Mouse (Mus musculus) hindlimb bud, embryonic 11.5 days (tissue): ENCODE measurements around the gene Cyth4.

ENCODE experiments used
- DNase-seq: peaks from one replicate; pipeline ENCODE4 v3.0.0-alpha.2; 2012; ENCODE audit warnings: low read depth, low spot score; ENCODE audit errors: extremely low spot score

Cyth4 gene

DNA sequence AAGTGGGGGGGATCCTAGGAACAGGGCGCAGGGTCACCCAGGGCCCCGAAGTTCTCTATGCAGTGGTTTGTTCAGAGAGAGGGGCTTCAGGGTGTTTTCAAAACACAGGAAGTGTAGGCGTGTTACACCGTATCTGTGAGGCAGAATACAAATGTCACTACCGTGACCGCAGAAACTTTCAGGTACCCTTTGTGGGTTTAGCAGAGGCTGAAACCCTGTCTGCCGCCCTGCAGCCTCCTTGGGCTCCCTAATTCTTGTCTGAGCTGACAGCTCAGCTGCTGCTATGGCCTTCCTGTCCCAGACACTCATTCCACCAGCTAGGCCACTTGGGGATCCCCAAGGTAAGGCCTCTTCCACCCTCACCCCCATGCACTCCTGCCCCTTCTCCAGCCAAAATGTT lies 17.7 kb downstream of the Cyth4 start:
- no peak for DNase-seq

DNA sequence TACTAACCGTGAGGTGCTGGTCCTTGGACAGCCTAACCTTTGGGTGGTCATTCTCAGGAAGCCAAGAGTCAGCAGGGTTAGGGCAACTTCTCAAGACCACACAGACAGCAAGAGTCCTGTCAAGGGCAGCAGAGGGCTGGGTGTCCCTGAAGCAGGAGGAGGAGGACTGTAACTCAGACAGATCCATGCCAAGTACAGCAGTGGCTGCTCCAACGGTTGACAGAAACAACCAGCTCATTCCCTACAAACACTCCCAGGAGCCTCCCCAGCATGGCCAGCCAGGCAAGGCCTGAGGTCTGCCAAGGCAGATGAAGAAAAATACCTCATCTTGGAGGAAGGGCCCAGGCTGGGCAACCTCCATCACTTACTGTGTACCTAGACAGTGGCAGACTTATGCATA lies 20.1 kb downstream of the Cyth4 start:
- DNase-seq, result no peak

DNA sequence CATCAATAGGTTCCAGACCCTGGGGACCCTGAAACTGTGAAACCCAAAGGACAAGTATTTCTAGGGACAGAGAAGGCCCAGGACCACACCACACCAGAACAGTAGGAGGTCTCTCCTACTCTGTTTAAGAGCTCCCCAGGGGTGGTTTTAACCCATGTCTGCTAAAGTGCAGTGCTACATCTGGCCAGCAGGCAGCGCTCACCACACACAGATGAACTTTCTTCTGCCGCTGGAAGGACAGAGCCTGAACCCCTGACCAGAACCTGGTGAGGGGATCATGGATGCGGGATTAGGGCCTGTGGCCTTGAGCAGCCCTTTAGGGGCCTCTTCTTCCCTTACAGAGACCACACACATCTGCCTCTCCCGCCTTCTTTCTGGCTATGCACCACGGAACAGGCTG lies 26.6 kb downstream of the Cyth4 start:
- DNase-seq, result no peak

DNA sequence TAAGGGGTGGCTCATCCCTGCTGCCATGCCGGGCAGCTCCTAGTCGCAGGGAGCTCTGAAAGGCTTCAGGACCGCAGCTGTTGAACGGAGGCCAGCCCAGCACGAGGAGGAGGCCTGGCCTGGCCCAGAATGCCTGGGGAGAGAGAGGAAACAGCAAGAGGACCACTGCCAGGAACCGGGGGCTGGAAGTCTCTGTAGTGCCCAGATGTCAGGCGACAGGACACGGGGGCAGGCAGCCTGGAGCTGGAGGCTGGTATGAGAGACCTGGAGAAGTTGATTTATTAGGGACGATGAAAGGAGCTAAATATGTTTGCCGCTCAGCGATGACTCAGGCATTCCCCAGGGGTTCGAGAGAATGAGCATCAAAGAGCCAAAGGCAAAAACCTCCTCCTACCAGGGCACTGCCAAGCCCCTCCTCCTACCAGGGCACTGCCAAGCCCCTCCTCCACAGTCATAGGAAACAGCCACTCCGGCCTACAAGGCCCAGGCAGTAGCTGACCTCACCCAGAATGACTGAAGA lies 27.6 kb downstream of the Cyth4 start:
- DNase-seq, result no peak

DNA sequence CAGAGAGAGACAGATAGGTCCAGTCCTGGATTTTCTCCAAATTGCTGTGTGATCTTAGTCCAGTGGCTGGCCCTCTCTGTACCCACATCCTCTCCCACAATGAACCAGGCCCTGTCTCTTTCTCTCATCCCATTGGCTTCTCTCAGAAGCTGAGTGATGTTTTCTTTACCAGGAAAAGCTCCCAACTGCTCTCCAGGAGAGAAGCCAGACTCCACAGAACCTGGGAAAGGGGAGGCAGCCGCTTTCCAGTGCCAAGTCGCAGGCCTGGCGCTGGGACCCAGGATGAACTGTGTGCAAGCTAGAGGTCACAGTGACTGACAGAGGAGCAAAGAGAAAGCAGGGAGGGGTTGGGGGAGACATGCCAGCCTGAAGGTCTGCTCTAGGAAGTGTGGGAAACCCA lies 28.1 kb downstream of the Cyth4 start:
- DNase-seq, result no peak

DNA sequence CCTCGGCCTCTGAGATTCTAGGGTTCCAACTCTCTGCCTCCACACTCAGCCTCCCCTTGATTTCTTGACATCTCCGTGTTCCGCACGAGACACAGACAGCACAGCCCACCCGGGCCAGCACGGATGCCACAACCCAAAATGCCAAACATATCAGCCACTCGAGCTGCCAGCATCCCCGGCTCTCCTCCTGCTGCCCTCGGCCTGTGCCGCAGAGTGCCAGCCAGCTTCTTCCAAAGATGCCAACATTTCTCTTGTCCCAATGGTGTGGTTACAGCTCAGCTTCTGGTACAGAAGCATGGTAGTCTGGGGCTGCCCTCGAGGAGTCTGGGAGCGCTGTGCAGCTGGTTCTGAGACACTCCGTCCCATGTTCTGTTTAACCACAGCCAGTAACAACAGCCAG lies 29.4 kb downstream of the Cyth4 start:
- no peak for DNase-seq

DNA sequence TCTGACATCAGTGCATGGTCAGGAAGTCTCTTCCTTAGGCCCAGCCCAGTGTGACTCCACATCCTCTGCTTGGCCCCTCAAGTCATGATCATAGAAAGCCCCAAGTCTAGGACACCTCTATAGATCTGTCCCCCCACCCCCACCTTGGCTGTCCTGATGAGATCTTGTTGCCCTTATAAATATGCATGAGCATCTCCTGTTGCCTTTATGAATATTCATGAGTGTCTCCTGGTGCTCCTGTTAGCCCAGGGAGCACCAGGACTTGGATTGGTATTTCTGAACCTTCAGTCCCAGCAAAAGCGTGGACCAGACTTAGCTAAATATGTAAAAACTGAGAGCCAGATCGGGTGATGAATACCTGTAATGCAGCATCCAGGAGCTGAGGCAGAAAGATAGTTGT lies 35.5 kb downstream of the Cyth4 start:
- DNase-seq, result no peak

DNA sequence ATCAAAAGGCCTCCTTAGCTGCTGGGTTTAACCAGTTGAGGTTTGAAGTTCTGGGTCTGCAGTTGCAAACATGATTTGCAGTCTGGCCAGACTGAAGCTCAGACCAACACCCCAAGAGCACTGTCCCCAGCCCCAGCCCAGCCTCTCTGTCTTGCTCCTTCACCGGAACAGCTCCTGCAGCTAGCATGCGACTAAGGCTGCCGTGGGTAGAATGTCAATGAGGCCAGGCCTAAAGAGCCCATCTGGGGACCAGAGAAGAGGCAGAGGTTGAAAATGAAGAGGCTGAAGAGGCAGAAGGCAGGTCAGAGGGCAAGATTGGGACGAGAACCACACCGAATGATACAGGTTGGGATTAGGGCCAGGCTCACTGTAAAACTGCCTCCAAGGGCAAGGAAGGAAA lies 36.6 kb downstream of the Cyth4 start:
- DNase-seq, result no peak

DNA sequence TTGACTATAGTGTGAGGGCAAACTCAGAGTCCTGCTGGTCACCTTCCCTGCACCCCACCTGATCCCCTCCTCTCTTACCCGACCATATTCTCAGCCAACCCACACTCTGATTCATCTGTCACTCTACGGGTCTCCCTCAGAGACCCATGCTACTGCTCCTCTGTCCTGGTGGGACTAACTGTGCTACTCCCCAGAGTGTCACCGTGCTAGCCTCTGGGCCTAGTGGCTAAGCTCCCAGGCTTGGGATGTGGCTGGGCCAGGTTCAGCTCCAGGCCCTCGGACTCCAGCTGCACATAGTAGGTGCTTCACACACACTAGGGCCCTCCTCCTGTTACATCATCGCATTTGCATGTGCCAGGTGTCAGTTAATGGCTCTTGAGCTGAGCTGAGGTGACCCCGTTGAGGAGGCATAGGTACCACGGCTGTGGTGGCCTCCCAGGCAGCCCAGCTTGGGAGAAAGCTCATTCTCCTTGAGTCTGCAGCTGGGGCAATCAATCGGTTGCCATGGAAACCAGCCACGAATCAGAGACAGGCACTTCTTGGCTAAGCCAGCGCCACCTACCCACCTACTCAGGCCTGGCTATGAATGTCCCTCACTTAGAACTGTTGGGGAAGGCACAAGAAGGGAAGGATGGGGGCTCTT lies 37.4 kb downstream of the Cyth4 start:
- peak; percentile 50 for DNase-seq

DNA sequence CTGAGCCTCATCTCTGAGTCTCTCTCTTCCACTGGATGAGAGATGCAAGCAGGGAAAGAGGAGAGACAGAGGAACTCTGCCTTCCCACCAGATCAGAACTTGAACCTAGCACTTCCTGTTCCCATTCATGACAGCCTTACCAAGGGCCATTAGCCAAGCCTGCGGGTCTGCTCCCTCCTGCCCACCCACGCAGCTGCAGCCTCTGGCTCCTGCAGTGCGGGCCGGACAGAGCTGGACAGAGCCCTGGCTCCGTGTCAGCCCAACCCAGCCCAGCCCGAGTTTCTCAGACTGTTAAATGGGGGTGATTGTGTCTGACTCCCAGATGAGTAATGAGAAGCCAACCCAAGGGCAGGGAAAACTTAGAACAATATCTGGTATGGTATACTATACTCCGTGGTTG lies 38.4 kb downstream of the Cyth4 start:
- DNase-seq, result no peak

DNA sequence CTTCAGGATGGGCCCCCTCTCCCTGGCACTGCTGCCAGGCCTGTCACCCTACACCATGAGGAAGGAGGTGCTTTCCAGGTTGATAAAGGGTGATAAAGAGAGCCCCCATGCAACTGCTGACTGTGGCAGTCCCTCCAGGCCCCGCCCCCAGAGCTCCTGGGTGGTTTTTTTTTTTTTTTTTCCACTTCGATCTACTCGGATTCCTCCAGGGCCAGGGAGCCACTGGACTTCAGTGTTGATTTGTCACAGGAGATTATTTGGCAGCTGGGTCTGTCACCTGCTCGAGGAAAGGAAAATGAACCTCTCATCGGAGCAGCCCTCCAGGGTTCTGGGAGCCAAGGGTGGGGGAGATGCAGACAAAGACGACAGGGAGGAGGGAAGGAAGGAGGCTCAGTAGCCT lies 46.8 kb downstream of the Cyth4 start:
- no peak for DNase-seq

DNA sequence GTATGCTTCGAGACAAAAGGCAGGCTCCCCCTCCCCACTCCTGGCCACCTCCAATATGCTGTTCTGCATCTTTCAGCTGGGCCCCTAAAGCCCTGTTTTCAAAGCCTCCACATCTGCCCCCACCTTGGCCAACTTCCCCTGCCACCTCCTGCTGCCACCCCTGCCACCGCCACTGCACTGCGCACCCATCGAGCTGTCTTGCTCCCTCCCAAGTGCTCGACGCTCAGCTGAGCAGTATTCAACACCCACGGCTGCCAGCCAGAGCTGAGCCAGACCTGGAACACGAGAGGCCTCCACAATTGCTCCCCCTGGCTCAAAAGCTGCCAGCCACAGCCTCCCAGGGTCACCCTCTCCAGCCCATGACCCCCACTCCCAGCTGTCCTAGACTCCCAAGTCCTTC lies 47.8 kb downstream of the Cyth4 start:
- no peak for DNase-seq

DNA sequence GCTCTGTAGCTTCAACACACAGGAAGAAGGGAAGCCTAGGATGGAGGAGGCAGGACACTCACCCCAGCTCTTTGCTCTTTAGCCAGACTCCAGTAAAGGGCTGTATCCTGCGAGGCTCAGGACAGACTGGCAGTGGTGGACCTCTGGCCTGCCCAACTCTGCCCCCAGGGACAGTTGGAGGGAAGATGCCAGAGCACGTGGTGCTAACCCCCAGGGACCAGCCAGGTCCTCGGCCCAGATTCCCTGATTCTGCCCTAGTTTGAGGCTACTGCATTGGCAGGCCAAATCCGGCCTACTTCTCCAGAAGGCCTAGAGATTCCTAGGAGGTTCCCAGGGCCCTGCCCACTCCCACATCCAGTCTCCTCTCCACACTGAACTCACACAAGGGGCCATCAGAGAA lies 50.9 kb downstream of the Cyth4 start:
- DNase-seq, result no peak

DNA sequence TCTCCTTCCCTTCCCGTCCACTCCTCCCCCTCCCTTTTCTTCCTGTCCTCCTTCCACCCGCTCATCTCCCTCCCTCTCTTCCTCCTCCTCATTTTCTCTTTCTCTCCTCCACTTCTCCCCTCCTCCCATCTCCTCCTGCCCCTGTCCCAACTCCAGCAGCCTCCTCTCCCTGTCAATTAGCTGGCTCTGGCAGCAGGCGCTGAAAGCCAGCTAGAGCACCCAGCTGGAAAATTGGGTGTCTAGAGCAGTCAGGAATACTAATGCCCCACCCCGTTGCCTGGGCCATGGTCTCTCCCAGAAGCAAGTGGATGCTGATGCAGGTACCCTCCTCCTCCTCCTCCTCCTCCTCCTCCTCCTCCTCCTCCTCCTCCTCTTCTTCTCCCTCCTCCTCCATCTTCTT lies 54.3 kb downstream of the Cyth4 start:
- no peak for DNase-seq

DNA sequence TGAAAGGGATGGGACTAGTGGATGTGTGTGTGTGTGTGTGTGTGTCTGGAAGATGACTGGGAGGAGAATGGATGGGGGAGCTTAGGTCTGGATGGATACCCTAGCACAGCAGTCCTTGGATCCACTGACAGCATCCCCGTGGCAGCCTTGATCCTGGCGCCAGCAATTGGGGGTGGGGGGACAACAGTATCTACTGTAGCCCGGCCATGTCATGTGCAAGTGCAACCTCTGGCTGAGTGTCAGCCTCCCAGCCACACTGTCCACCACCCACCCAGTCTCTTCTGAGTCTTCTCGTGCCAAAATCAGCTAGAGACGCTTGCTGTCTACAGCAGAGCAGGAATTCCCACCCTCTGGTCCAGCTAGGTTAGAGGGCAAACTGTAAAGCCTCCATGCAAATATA lies 67.4 kb downstream of the Cyth4 start:
- no peak for DNase-seq

DNA sequence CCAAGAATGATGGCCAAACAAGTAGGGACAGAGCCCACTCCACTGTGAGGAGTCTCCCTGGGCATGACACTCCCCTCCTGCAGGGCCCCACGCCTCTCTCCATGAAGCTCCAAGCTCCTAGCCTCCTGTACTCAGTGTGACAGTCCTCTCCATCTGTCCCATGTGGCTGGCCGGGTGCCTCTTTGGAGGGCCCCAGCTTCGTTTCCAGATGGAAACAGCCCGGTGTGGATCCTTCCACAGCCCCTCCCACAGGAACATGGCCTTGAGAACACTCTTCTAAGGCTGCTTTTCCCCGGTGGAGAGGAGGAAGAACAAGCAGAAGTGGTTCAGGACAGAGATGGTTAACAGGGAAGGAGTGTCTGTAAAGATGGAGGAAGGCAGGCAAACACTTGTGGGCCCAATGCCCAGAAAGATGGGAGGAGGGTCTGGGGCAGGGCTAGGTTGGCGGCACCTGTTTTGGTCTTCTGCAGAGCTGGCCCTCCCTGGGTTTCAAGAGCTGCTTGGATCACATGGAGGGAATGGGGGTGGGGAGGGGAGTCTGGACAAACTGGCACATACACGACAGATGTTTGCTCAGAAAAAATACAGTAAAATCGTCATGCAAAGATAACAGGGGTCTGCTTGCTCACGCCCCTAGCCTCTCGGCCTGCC lies 72.5 kb downstream of the Cyth4 start:
- DNase-seq, result no peak

DNA sequence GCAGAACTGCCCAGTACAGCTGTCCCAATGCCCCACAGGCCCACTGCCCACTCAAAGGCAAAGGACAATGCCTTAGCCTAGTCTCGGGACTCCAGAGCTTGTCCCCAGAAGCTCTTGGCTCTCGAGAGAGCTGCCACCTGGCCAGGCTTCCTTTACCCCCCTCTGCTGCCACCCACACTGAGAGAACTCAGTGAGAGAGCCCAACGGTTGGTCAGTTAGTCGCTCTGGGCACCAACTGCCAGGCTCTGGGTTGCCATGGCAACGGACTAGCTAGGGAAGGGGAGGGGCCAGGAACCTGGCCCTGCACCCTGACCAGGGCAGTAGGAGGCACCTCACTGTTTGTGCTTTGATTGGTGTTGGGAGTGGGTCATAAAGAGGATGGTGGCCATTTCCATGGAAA lies 73.5 kb downstream of the Cyth4 start:
- DNase-seq, result no peak
